Mouse (Mus musculus): ENCODE data around the gene Bad.
A peak's percentile ranks its signal among the peaks of the same experiment; 100 is the strongest.
"Not testable (repeated sequence)": the region's sequence is repeated elsewhere in the genome, so short reads cannot be mapped to it uniquely, and the experiment has no call there.

The Bad gene

DNA sequence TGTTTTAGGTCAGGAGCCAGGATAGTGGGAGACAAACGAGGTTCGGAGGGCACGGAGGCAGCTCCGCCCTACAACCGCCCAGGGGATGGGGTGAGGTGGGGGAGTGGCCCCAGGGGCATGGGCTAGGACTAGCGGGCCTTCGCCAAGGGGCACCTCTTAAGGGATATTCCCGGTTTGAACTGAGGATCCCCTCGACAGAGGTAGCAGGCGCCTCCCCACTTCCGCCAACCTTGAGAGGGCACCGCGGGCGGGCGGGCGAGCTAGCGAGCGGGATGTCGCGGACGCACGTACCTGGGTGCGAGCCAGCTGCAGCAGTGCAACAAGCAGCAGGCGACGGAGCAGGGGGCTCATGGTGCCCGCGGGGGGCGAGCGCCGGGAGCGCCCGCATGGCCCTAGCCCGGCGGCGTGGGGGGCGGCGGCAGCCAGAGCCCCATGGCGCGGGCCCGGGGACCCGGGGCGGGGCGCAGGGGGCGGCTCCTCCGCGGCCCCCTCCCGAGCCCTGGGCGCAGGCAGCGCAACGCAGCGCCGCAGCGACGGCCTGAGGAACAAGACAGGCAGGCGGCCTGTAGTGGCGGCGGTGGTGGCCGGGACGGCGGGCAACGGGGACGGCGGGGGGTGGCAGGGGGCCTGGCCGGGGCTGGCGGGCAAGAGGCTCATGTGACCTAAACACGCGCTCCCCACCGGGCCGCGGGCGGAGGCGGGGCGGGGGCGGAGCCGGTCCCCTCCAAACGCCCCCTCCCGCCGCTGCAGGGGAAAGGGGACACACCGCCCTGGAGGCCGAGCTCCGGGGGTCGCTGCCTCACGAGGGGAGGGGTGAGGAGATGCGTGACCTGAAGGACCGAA lies 45.6 kb downstream of the Bad start, which contains the start of gene Vegfb:
TSS of gene Vegfb (minus strand) at position 591 of the 843 bp plus-strand sequence.
- TF ChIP-seq CTCF (conservative IDR thresholded peaks at IDR 0.05; ENCODE audit: low read length) (no peak), POU5F1 (IDR thresholded peaks at IDR 0.05; ENCODE audit: borderline replicate concordance, low read length) (no peak), NANOG (IDR thresholded peaks at IDR 0.05; ENCODE audit: borderline replicate concordance, low read length) (no peak)
- H3K9me3 ChIP-seq (ENCODE audit: low read length), result no peaks in the 10 kb centered on the region
- H3K27me3 ChIP-seq (ENCODE audit: insufficient read depth, low read length), result no peaks in the 10 kb centered on the region
- peaks cover 47% of the 10 kb centered on the region for H3K36me3 ChIP-seq (ENCODE audit: insufficient read depth, low read length)
- peak within 1 kb of the TSS; percentile 86 for H3K4me3 ChIP-seq (replicated peaks; ENCODE audit: low read length)
- peaks cover 83% of the 10 kb centered on the region for H3K4me1 ChIP-seq (replicated peaks; ENCODE audit: low read depth, low read length)

DNA sequence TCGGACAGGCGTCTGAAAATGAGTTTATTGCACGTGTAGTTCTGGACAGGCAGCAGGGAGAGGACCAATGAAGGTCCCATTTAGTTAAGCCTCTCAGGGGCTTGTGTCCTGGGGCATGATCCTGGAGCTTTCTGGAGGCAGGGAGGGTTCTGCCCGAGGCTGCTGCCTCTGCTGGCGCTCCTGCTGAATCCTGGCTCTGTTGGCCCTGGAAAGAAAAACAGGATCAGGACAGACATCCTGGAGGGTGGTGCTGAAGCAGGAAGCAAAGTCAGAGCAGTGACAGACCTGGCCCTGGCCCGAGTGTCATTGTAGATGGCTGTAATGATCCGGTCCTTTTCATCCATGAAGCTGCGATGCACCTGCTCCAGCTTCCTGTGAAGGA lies 46.2 kb downstream of the Bad start:
- peak overlapping the region; percentile 86 for H3K4me3 ChIP-seq (replicated peaks; ENCODE audit: low read length)
- no peaks in the 10 kb centered on the region for H3K27me3 ChIP-seq (ENCODE audit: insufficient read depth, low read length)
- peaks cover 82% of the 10 kb centered on the region for H3K4me1 ChIP-seq (replicated peaks; ENCODE audit: low read depth, low read length)
- TF ChIP-seq NANOG (IDR thresholded peaks at IDR 0.05; ENCODE audit: borderline replicate concordance, low read length) (no peak), CTCF (conservative IDR thresholded peaks at IDR 0.05; ENCODE audit: low read length) (no peak), POU5F1 (IDR thresholded peaks at IDR 0.05; ENCODE audit: borderline replicate concordance, low read length) (no peak)
- peaks cover 41% of the 10 kb centered on the region for H3K36me3 ChIP-seq (ENCODE audit: insufficient read depth, low read length)
- no peaks in the 10 kb centered on the region for H3K9me3 ChIP-seq (ENCODE audit: low read length)

DNA sequence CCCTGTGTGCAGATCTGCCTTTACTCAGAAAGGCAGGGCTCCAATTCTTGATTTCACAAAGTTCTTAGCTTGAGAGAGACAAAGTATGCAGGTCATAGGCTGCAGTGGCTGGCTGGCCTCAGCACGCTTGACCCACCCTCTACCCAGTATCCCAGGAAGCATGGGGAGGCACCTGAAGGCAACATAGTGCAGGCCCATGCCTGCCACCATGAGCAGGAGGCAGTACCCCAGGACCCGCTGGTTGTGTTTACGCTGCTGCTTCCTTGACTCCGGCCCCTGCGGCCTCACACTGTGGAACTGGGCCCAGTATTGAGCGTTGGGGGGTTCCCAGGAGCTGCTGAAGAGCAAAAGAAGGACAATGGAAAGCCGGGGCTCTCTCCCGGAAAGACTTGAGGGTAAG lies 47.6 kb downstream of the Bad start:
- TF ChIP-seq CTCF (conservative IDR thresholded peaks at IDR 0.05; ENCODE audit: low read length) (no peak), NANOG (IDR thresholded peaks at IDR 0.05; ENCODE audit: borderline replicate concordance, low read length) (no peak), POU5F1 (IDR thresholded peaks at IDR 0.05; ENCODE audit: borderline replicate concordance, low read length) (no peak)
- Histone ChIP-seq H3K36me3 (ENCODE audit: insufficient read depth, low read length) (peaks cover 29% of the 10 kb centered on the region), H3K27me3 (ENCODE audit: insufficient read depth, low read length) (no peaks in the 10 kb centered on the region), H3K4me1 (replicated peaks; ENCODE audit: low read depth, low read length) (peaks cover 82% of the 10 kb centered on the region), H3K4me3 (replicated peaks; ENCODE audit: low read length) (peak overlapping the region; percentile 32; the same call in 1 of the 2 replicates), H3K9me3 (ENCODE audit: low read length) (no peaks in the 10 kb centered on the region)

GRCm38 (mm10) chr19:6990712-6991111 lies 49.1 kb downstream of the Bad start:
- Histone ChIP-seq H3K4me1 (replicated peaks; ENCODE audit: low read depth, low read length) (peaks cover 82% of the 10 kb centered on the region), H3K27me3 (ENCODE audit: insufficient read depth, low read length) (no peaks in the 10 kb centered on the region), H3K4me3 (replicated peaks; ENCODE audit: low read length) (no peak overlapping the region), H3K36me3 (ENCODE audit: insufficient read depth, low read length) (peaks cover 15% of the 10 kb centered on the region), H3K9me3 (ENCODE audit: low read length) (no peaks in the 10 kb centered on the region)
- TF ChIP-seq NANOG (IDR thresholded peaks at IDR 0.05; ENCODE audit: borderline replicate concordance, low read length) (no peak), CTCF (conservative IDR thresholded peaks at IDR 0.05; ENCODE audit: low read length) (no peak), POU5F1 (IDR thresholded peaks at IDR 0.05; ENCODE audit: borderline replicate concordance, low read length) (no peak)

DNA sequence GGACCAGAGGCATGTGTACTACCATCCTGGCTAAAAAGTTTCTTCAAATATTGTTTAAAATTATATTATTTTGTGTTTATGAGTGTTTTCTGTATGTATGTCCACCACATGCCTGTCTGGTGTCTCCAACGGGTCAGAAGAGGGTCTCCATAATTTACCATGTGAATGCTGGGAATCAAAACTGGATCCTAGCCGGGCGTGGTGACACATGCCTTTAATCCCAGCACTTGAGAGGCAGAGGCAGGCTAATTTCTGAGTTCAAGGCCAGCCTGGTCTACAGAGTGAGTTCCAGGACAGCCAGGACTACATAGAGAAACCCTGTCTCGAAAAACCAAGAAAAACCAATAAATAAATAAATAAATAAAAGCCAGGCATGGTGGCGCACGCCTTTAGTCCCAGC lies 49.5 kb downstream of the Bad start:
- H3K9me3 ChIP-seq (ENCODE audit: low read length); H3K27me3 ChIP-seq (ENCODE audit: insufficient read depth, low read length); H3K4me3 ChIP-seq (replicated peaks; ENCODE audit: low read length): not testable (repeated sequence)
- Histone ChIP-seq H3K36me3 (ENCODE audit: insufficient read depth, low read length) (peaks cover 10% of the 10 kb centered on the region), H3K4me1 (replicated peaks; ENCODE audit: low read depth, low read length) (peaks cover 79% of the 10 kb centered on the region)

GRCm38 (mm10) chr19:6992011-6992858 lies 50.6 kb downstream of the Bad start, which contains the start of gene Dnajc4:
Gene Dnajc4, minus strand, starts transcription at chr19:6992572.
- peak within 1 kb of the TSS; percentile 83 for H3K4me3 ChIP-seq (replicated peaks; ENCODE audit: low read length)
- peaks cover 81% of the 10 kb centered on the region for H3K4me1 ChIP-seq (replicated peaks; ENCODE audit: low read depth, low read length)

DNA sequence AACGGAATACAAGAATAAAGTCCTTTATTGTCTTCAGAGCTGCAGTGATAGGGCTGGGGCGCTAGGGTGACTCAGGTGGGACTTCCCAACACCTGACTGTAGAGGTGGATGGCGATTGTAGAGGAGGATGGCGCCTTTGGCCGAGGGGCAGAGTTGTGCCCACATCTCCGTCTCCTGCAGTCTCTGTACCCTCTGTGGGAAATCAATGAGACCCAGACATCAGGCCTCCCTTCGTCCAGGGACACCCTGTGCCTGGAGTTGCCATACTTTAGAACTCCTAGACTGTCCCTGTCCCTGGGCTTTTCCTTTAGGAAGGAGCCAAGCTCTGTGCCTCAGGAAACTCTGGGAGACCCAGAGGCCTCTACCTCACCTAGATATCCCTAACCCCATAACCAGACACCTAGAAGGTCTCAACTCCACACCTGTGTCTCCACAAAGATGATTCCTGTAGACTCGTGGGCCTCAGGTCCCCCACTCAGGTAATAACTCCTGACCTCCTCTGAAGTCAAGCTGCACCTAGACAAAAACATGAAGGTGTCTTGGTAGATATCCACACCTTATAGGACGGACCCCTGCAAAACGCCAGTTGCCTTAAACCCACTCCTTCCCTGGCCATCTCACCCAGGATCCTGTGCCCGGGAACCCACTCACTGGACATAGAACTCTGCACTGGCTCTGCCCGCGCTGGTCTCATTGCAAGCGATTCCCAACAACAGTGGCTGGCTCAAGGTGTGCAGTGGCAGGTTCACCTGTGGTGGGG lies 51.5 kb downstream of the Bad start:
- no peak for TF ChIP-seq CTCF (conservative IDR thresholded peaks at IDR 0.05; ENCODE audit: low read length)
- Histone ChIP-seq H3K4me3 (replicated peaks; ENCODE audit: low read length) (peak overlapping the region; percentile 71), H3K27me3 (ENCODE audit: insufficient read depth, low read length) (no peaks in the 10 kb centered on the region), H3K9me3 (ENCODE audit: low read length) (no peaks in the 10 kb centered on the region), H3K36me3 (ENCODE audit: insufficient read depth, low read length) (peaks cover 12% of the 10 kb centered on the region), H3K4me1 (replicated peaks; ENCODE audit: low read depth, low read length) (peaks cover 85% of the 10 kb centered on the region)

More at GRCm38 (mm10) chr19:6992011-6992858, 50.6 kb downstream of the Bad start, which contains the start of gene Dnajc4:
- Histone ChIP-seq H3K27me3 (ENCODE audit: insufficient read depth, low read length) (no peaks in the 10 kb centered on the region), H3K36me3 (ENCODE audit: insufficient read depth, low read length) (peaks cover 7% of the 10 kb centered on the region; the same call in 1 of the 2 replicates), H3K9me3 (ENCODE audit: low read length) (no peaks in the 10 kb centered on the region)
- TF ChIP-seq CTCF (conservative IDR thresholded peaks at IDR 0.05; ENCODE audit: low read length), result no peak
- TF ChIP-seq NANOG (IDR thresholded peaks at IDR 0.05; ENCODE audit: borderline replicate concordance, low read length), result no peak
- TF ChIP-seq POU5F1 (IDR thresholded peaks at IDR 0.05; ENCODE audit: borderline replicate concordance, low read length), result no peak

DNA sequence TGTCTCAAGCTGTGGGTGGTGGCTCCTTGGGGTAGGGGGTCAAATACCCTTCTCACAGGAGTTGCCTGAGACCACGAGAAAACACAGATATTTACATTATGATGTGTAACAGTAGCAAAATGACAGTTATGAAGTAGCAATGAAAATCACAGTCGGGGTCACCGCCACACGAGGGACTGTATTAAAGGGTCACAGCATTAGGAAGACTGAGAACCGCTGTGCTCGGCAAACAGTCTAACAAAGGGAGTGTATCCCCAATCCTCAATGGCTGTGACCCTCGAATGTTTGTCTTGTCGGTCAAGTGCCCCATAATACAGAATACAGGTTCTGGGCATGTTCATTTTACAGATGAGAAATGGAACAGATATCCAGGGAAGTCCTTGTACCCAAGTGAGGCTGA lies 52.3 kb downstream of the Bad start:
- Histone ChIP-seq H3K9me3 (ENCODE audit: low read length) (peaks cover 7% of the 10 kb centered on the region), H3K27me3 (ENCODE audit: insufficient read depth, low read length) (no peaks in the 10 kb centered on the region), H3K4me3 (replicated peaks; ENCODE audit: low read length) (no peak overlapping the region), H3K36me3 (ENCODE audit: insufficient read depth, low read length) (peaks cover 20% of the 10 kb centered on the region), H3K4me1 (replicated peaks; ENCODE audit: low read depth, low read length) (peaks cover 85% of the 10 kb centered on the region)
- TF ChIP-seq NANOG (IDR thresholded peaks at IDR 0.05; ENCODE audit: borderline replicate concordance, low read length), result no peak
- no peak for TF ChIP-seq CTCF (conservative IDR thresholded peaks at IDR 0.05; ENCODE audit: low read length)
- TF ChIP-seq POU5F1 (IDR thresholded peaks at IDR 0.05; ENCODE audit: borderline replicate concordance, low read length), result no peak
